Mouse (Mus musculus) MEL-GATA-1-ER (cell line): Measurements from ENCODE around the gene Olfr1349.
"Not testable (repeated sequence)": the region's sequence is repeated elsewhere in the genome, so short reads cannot be mapped to it uniquely, and the experiment has no call there.

ENCODE experiments used
- DNase-seq: peaks from one replicate; pipeline ENCODE4 v3.0.0-alpha.2; 2012; ENCODE audit warnings: low read depth; ENCODE audit errors: extremely low read depth

Olfr1349 gene

DNA sequence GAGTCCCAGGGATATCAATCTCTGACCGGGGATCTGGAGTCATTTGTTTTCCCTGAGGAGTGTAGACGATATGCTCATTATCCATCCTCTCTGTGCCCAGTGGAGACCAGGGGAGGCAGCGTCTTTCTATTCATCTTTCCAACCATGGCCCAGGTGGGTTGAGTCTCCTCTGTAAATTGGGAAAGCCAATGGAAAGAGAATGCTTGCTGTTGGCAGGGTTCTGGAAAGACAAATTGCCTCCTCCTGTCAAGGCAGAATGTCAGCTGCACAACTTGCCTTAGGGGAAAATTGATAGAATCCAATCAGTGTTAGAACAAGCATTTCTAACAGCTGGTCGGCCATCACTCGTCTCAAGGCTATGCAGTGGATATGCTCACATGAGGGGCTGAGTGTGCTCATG is at the start of gene Olfr1349:
TSS of gene Olfr1349 (minus strand) at position 101 of the 400 bp plus-strand sequence.
- no peak for DNase-seq

DNA sequence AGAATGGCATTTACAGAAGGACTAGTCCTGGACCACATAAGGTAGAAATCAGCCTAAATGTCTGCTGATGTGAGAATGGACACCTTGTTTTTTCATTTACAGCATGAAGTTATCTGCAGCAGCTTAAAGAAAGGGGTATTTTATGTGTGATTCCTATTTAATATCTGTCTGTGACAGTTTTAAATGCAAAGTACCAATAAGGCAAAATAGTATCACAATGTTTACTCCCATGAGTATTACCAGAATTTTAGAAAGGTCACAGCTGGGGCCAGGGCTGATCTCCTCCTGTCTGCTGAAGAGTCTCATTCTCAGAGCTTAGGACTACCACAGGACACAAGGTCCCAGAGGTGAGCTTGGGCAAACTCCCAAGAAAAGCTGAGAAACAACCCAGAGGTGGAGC is 41.8 kb upstream of the Olfr1349 start, which contains the start of gene Olfr1350:
TSS of gene Olfr1350 (plus strand) at position 301 of the 400 bp plus-strand sequence.
- DNase-seq = no peak

- no peak for DNase-seq
Measured at GRCm38 (mm10) chr7:6526141-6526540, 3.4 kb upstream of the Olfr1349 start.

- no peak for DNase-seq
Measured at GRCm38 (mm10) chr7:6525001-6525400, 2.3 kb upstream of the Olfr1349 start.

DNA sequence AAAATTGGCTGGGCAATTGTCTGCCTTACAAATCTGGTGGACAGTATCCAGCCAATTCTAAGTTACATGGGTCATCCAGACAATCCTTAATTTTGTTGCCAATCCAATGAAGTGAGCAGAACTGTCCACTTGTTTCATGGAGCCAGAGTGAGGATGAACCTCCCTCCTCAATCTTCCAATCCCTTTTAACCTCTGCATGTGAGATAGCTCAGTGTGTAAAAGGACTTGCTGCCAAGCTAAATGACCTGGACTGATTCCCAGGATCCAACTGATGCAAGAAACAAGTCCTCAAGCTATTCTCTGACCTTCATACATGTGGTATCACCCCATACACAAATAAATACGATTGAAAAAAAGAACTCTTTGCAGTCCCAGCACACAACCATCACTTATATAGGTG is 1.1 kb downstream of the Olfr1349 start:
- DNase-seq = no peak

DNA sequence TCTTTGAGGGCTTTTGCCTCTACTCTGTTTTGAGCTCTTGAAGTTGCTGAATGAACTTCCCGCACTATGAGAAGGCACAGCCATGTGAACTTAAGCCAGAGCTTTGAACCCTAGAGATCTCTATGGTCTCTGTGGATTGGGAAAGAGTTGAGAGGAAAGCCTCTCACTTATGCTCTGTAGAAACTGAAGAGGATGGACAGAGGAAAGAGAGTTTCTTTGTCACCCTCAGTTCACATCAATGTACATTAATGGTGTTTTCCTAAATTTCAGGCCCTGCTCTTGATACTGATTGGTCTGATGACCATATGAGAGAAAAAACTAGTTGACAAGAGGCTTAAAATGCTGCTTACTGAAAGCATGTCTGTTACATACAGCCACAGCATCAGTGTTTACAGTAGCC is 14.1 kb downstream of the Olfr1349 start, which contains the start of gene Olfr1348:
TSS of gene Olfr1348 (minus strand) at position 101 of the 400 bp plus-strand sequence.
- no peak for DNase-seq

- no peak for DNase-seq
Measured at GRCm38 (mm10) chr7:6499655-6500054, 23.1 kb downstream of the Olfr1349 start, which contains the start of gene Olfr1347. Gene Olfr1347, minus strand, starts transcription at chr7:6499755.

DNA sequence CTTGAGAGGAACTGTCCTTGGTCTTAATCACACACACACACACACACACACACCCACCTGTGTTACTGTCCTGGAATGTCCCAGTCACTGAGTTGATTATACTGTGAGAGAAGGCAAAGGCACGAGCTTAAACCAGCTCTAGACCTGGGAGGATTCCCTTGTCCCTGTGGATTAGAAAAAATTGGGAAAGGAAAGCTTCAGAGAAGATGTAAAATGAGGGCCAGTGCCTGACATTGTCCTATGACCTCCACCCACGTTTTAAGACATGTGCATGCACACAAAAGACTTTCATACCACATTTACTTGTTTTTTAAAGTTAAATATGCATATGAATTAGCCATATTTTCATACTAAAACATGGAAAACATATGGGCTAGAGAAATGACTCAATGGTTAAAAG is 35.9 kb downstream of the Olfr1349 start, which contains the start of gene Olfr5:
TSS of gene Olfr5 (minus strand) at position 101 of the 400 bp plus-strand sequence.
- DNase-seq = no peak

DNA sequence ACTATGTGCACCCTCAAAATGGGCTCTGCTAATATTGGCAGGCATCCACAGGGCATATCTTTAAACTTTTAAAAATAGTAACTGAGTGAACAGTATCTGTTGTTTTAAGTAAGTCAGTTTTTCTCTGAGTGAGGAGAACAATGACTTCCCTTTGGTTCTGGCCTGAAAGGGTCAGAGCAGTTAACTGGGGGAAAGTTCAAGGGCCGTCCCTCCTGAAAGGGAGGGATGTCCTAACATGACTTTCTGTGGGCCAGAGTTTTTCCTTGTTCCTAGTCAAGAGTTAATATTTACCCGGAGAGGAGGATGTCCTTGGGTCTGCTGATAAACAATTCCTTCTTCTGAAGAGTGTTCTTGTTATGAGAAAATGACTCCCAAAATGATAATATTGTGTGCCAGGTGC is 45.1 kb downstream of the Olfr1349 start:
- not testable (repeated sequence) for DNase-seq

DNA sequence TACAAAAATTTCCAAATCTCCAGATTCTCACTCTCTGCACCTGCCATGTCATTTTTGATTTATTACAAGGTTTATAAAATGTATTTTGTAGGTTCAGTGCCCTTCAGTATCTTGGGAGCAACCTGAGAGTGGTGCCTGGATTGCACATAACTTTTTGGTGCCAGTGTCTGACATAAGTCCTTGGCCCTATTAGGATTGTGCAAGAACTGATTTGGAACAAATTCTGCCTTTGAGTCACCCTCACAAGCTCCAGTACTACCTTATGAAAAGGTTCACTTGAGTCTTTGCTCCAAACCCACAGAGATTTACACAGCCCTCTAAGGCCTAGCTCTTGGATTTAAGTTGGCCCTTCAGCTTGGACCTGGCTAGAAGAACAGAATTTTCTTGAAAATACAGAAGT is 55.8 kb downstream of the Olfr1349 start, which contains the start of gene Olfr1346:
TSS of gene Olfr1346 (plus strand) at position 151 of the 400 bp plus-strand sequence.
- no peak for DNase-seq
